Mouse (Mus musculus) embryonic fibroblast, embryonic 13.5 days (primary cell): ENCODE data around the gene Syn3. TPM values are rescaled to one million over a fixed set of nuclear protein-coding genes. Genes with fewer than 3 reads are reported as not detected.

Experiments used
- H3K27ac ChIP-seq: 2 replicates; pipeline ENCODE4 v1.5.1; 2012; ENCODE audit warnings: low read length, control low read depth, inconsistent platforms; ENCODE audit not compliant: insufficient read depth
- H3K4me1 ChIP-seq: 2 replicates; pipeline ENCODE4 v1.6.1; 2011; ENCODE audit warnings: low read length; ENCODE audit not compliant: control insufficient read depth, insufficient read depth
- H3K4me3 ChIP-seq: 2 replicates; pipeline ENCODE4 v1.5.1; 2011; ENCODE audit warnings: mild to moderate bottlenecking, control low read depth, low read length; ENCODE audit not compliant: insufficient read depth
- CTCF ChIP-seq: IDR thresholded peaks from 2 replicates; pipeline ENCODE4 v1.5.1; 2011; ENCODE audit warnings: mild to moderate bottlenecking, control low read depth, low read length, moderate library complexity, borderline replicate concordance; ENCODE audit not compliant: insufficient read depth
- POLR2A ChIP-seq: IDR thresholded peaks from 2 replicates; pipeline ENCODE4 v1.6.1; 2011; ENCODE audit warnings: low read depth, mild to moderate bottlenecking, control low read depth, low read length, moderate library complexity
- polyA plus RNA-seq: library from polyadenylated mRNA; stranded (reverse); fragments of >200 nt; gene quantifications from 2 replicates; pipeline ENCODE4 v1.2.4, GENCODE M21; 2011; ENCODE audit warnings: low read depth; ENCODE audit not compliant: missing spikeins, insufficient read length

Syn3 gene
- polyA plus RNA-seq, 1 experiment: 1.4 TPM

GRCm38 (mm10) chr10:86250149-86250922 is 248.4 kb downstream of the Syn3 start:
- no peak overlapping the region for H3K4me3 ChIP-seq
- no peak for TF ChIP-seq CTCF
- TF ChIP-seq POLR2A: no peak
- peaks cover 7% of the 10 kb centered on the region; the same call in 1 of the 2 replicates for H3K4me1 ChIP-seq
- no peak overlapping the region for H3K27ac ChIP-seq

- Histone ChIP-seq H3K4me3 (no peak overlapping the region), H3K27ac (no peak overlapping the region), H3K4me1 (peaks cover 7% of the 10 kb centered on the region; the same call in 1 of the 2 replicates)
- no peak for TF ChIP-seq POLR2A
- no peak for TF ChIP-seq CTCF
These were observed 249.4 kb downstream of the Syn3 start for GRCm38 (mm10) chr10:86249283-86249682.

DNA sequence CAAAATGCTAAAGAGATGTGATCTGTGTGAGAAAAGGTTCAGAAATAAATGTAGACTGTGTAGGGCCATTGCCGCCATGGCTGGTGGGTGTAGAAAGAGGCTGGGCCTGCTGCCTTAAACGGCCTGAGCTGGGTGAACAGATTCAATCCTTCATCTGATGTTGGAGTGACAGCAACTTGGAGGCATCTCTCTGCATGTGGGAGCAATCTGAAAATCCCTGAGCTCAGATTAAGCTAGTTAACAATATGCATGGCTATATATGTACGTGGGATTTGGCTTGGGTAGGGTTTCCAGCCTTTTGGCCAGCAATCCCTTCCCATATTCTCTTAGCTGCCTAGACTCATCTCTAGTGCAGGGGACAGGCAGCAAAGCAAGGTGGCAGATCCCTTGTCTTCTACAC is 249.9 kb downstream of the Syn3 start:
- Histone ChIP-seq H3K4me3 (no peak overlapping the region), H3K4me1 (peaks cover 7% of the 10 kb centered on the region; the same call in 1 of the 2 replicates), H3K27ac (no peak overlapping the region)
- no peak for TF ChIP-seq CTCF
- TF ChIP-seq POLR2A: no peak

DNA sequence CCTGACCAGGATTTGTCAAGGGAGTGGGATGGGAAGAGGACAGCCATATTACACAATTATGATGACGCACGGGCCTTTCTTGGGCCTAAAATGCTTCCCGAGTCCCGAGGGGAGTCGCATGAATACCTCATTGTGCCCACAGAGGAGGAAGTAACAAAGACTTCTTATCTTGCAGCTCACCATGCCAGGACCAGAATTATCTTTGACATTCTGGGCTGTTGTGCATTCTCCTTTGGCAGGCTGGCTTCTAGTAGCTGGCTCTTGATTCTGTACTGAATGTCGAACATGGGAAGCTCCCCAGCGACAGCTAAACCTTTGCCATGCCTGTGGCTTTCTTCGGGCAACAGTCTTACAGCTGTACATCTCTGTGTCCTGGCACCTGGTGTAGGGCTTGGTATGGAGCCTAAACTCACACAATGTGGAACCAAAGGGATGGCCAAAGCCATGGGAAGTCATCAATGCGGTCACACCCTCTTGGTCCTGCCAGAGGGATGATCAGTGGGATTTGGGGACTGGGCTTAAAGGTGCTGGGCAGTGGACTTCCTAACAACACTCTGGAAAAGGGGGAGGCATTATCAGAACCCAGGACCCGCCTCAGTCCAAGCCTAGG is 250.5 kb downstream of the Syn3 start:
- peaks cover 7% of the 10 kb centered on the region; the same call in 1 of the 2 replicates for H3K4me1 ChIP-seq
- H3K27ac ChIP-seq: no peak overlapping the region
- TF ChIP-seq CTCF (no peak), POLR2A (no peak)

DNA sequence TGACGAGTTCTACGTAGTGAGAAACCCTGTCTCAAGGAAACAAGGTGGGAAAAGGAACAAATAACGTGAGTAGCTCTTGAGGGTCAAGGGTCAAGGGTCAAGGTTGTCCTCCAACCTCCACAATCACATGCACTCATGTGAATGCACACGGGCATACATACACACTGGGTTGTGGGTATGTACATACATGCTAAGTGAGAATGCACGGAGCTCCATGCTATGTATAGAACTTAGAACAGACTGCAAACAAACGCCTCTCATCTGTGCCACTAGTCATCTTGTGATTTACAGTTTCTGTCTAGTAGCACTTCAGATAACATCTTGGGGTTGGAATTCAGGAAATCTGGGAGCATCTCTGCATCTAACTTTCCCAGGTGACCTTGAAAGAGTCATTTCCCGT is 253.3 kb downstream of the Syn3 start:
- no peak overlapping the region for H3K27ac ChIP-seq
- TF ChIP-seq CTCF: no peak
- TF ChIP-seq POLR2A: no peak
- no peaks in the 10 kb centered on the region for H3K4me1 ChIP-seq
- no peak overlapping the region for H3K4me3 ChIP-seq

More for the DNA sequence above, 250.5 kb downstream of the Syn3 start:
- H3K4me3 ChIP-seq: no peak overlapping the region

- TF ChIP-seq POLR2A: no peak
- no peak for TF ChIP-seq CTCF
- no peak overlapping the region for H3K27ac ChIP-seq
- no peaks in the 10 kb centered on the region for H3K4me1 ChIP-seq
- H3K4me3 ChIP-seq: no peak overlapping the region
These were observed 255.2 kb downstream of the Syn3 start for GRCm38 (mm10) chr10:86243525-86243924.

DNA sequence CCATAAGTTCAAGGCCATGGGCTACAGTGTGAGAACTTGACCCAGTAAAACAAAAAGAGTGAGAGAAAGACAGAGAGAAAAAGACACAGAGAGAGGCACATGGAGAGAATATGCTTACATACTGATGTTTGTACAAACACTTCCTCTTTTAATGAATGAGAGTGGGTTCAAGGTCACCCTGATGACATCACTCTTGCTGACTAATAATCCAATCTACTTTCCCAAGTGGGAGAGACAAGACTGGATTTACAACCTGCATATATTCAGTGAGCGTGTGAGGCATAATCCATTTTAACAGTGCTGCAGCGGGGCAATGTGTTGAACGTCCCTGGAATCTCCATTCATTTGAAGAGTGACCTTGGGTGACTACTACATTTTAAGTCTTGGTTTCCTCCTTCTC is 256.0 kb downstream of the Syn3 start:
- H3K4me3 ChIP-seq: no peak overlapping the region
- no peaks in the 10 kb centered on the region for H3K4me1 ChIP-seq
- no peak overlapping the region for H3K27ac ChIP-seq
- TF ChIP-seq CTCF (no peak), POLR2A (no peak)

DNA sequence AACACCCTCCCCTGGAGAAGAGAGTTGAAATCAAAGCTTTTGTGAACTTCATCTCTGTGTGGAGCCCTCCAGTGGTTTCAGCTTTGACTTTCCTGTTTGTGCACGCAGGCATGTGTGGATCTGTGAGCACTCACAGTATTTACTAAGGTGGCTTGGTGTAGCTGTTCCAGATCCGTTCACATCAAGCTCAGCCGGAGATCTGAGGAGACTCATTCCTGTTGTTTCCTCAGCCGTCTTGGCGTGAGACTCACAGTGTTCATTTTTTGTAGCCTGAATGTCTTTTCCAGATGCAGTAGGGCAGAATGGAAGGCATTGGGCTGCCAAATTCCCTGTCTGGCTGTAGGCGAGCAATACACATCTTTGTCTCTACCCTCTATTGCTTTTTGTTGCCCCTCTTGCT is 268.7 kb downstream of the Syn3 start:
- no peaks in the 10 kb centered on the region for H3K4me1 ChIP-seq
- no peak for TF ChIP-seq CTCF
- no peak for TF ChIP-seq POLR2A
- no peak overlapping the region for H3K27ac ChIP-seq
- no peak overlapping the region for H3K4me3 ChIP-seq

DNA sequence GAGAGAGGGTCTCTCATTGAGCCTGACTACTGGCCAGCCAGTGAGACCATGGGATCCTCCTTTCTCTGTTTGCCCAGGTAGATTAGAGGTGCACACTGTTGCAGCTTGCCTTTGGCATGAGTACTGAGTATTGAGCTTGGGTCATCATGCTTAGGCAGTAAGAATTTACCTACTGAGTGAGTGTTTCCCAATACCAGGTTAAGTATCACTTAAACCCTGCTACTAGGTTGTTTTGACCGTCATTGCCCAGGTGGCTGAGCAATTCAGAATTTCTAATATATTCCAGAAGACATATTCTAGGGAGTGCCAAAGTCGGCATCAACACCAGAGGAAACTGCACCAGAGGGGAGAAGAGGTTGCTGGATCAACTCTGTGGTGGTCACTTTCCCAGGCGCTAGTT is 273.2 kb downstream of the Syn3 start:
- TF ChIP-seq CTCF (no peak), POLR2A (no peak)
- H3K4me3 ChIP-seq: no peak overlapping the region
- H3K27ac ChIP-seq: no peak overlapping the region

GRCm38 (mm10) chr10:86218984-86219383 is 279.7 kb downstream of the Syn3 start:
- peak overlapping the region; percentile 77 for H3K27ac ChIP-seq
- TF ChIP-seq CTCF (no peak), POLR2A (no peak)

More for the DNA sequence above, 273.2 kb downstream of the Syn3 start:
- no peaks in the 10 kb centered on the region for H3K4me1 ChIP-seq

DNA sequence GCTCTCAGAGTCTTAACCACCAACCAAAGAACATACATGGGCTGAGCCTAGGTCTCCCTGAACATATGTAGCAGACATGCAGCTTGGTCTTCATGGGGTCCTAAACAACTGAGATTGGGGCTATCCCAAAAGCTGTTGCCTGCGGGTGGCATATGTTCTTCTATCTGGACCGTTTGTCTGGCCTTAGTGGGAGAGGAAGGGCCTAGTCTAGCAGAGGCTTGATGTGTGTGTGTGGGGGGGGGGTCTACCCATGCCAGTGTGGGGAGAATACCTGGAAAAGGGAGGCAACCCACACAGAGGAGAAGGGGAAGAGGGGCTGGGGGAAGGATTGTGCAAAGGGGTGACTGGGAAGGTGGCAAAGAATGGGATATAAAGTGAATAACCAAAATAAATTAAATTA is 281.9 kb downstream of the Syn3 start:
- H3K4me1 ChIP-seq: peaks cover 10% of the 10 kb centered on the region
- TF ChIP-seq CTCF: no peak
- TF ChIP-seq POLR2A: no peak
- no peak overlapping the region for H3K27ac ChIP-seq
- H3K4me3 ChIP-seq: no peak overlapping the region

More at GRCm38 (mm10) chr10:86218984-86219383, 279.7 kb downstream of the Syn3 start:
- no peak overlapping the region for H3K4me3 ChIP-seq
- peaks cover 10% of the 10 kb centered on the region for H3K4me1 ChIP-seq
